Mouse (Mus musculus): Measurements from ENCODE around the gene Cks2. TPM values are rescaled to one million over a fixed set of nuclear protein-coding genes. Genes with fewer than 3 reads are reported as not detected.

The Cks2 gene
- 10 to 100 TPM; 34.9 to 39.6 TPM for total RNA-seq (2023)

DNA sequence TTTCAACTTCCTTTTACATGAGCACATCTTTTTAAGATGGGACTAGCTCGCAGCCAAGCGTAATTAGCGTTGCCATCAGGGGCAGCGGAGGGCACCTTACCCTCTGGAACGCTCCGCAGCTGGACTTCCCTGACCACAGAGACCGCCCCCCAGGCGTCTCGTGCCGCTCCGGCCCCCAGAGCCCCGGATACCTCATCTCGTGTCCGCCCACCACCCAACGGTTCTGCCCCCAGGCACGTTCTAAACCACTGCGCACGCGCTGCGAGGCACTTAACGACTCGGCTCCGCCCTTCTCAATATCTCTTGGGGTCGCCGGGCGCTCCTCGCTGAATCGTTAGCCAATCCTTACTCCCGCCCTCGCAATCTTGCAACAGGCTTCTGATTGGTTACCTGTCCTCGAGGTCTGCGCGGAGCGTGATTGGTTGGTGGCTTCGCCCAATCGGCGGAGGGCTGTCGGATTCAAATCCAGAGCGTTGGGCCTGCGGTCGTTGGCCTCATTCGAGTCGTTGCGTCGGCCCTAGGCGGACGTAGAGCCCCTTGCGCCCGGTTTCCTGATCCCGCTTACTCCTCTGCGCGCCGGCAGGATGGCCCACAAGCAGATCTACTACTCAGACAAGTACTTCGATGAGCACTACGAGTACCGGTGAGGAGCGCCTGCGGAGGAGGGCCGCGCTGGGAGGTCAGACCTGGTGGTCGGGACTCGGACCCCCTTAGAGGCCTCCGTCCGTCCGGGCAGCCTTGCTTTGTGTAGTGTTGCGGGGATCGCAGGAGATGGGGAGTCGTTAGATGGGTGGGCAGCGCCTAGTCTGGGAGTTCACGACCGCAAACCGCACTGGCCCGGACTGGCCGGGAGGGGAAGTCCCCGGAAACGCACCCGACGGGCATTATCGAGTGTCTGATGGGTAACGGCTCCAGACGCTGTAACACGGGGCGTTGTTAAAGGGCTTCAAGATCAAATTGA lies at the start of gene Cks2:
Gene Cks2, plus strand, starts transcription at position 404 of the 961 bp plus-strand sequence.

DNA sequence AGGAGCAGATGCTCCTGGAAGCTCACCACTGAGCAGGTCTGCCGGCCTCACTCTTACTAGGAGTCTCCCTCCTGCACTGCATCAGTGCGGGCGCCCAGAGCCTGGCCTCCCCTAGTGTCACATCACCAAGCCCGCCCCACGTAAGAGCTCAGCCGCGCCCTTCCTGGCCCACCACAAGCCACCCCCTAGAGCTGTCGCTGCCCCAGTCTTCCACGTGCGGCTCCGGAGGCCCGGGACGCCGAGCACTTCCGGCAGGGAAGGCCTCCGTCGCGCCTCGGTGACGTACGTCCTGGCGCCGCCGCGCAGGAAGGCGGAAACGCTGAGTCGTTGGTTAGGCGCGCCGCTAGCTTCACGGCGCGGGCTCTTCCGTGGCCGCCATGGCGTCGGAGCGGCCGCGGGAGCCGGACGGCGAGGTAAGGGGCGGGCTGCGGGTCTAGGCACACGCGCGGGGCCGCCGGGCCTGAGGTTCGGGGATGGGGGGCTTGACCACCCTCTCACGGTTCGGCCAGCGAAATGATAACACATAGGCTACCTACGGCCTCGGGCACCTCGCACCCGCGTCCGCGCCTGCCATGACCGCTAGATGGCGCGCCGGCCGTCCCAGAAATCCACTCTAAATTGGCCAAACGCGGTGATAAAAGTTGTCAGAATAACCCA lies 6.5 kb downstream of the Cks2 start, which contains the start of gene Secisbp2:
Gene Secisbp2, plus strand, starts transcription at position 290 of the 657 bp plus-strand sequence.

Other genes starting within 250 kb of the Cks2 start
- gene S1pr3, start 236.6 kb upstream of the Cks2 start, total RNA-seq (2023), result 1 to 10 TPM in 1 of 2 experiments, under 1 TPM in 1; 0.76 to 1.1 TPM
- gene Shc3, start 75.8 kb upstream of the Cks2 start, total RNA-seq (2023), result not detected
- 10 to 100 TPM; 63.0 to 63.1 TPM for gene Secisbp2, start 6.5 kb downstream of the Cks2 start, total RNA-seq (2023)
- gene Sema4d, start 148.5 kb downstream of the Cks2 start, total RNA-seq (2023), result 100 to 1,000 TPM; 354 to 390 TPM
- gene Gadd45g, start 201.4 kb downstream of the Cks2 start, total RNA-seq (2023), result 10 to 100 TPM in 1 of 2 experiments, 1 to 10 TPM in 1; 10.0 to 13.7 TPM